Mouse (Mus musculus) lung, embryonic 16.5 days (tissue): ENCODE measurements around the gene Tpcn2. TPM values are rescaled to one million over a fixed set of nuclear protein-coding genes. Genes with fewer than 3 reads are reported as not detected.

ENCODE experiments used
- ATAC-seq: fragments of 200-750 bp; cut with Nextera tagmentation; 2 replicates; pipeline ENCODE4 v1.8.0; 2017; ENCODE audit warnings: low read depth, mild to moderate bottlenecking, moderate library complexity
- H3K27ac ChIP-seq: fragments of 300-500 bp; sonication (generic); 2 replicates; pipeline ENCODE4 v1.5.1; 2014; ENCODE audit warnings: mild to moderate bottlenecking, control low read depth, low read length
- H3K27me3 ChIP-seq: fragments of 300-500 bp; sonication (generic); 2 replicates; pipeline ENCODE4 v1.6.1; 2014; ENCODE audit warnings: low read depth, low read length, mixed read lengths; ENCODE audit not compliant: control insufficient read depth, insufficient read depth
- H3K36me3 ChIP-seq: fragments of 300-500 bp; sonication (generic); 2 replicates; pipeline ENCODE4 v1.6.1; 2014; ENCODE audit warnings: low read length; ENCODE audit not compliant: control insufficient read depth, insufficient read depth
- H3K4me1 ChIP-seq: fragments of 300-500 bp; sonication (generic); replicated peaks from 2 replicates; pipeline ENCODE4 v1.6.1; 2014; ENCODE audit warnings: low read length, mixed read lengths; ENCODE audit not compliant: control insufficient read depth, insufficient read depth
- H3K4me2 ChIP-seq: fragments of 300-500 bp; sonication (generic); 2 replicates; pipeline ENCODE4 v1.6.1; 2014; ENCODE audit warnings: low read depth, low read length, control low read depth
- H3K4me3 ChIP-seq: fragments of 300-500 bp; sonication (generic); 2 replicates; pipeline ENCODE4 v1.5.1; 2014; ENCODE audit warnings: mild to moderate bottlenecking, low read length, control low read depth
- H3K9ac ChIP-seq: fragments of 300-500 bp; sonication (generic); 2 replicates; pipeline ENCODE4 v1.6.1; 2014; ENCODE audit warnings: low read length, control low read depth
- H3K9me3 ChIP-seq: fragments of 300-500 bp; sonication (generic); 2 replicates; pipeline ENCODE4 v1.6.1; 2016; ENCODE audit warnings: low read length; ENCODE audit not compliant: control insufficient read depth
- WGBS: fragments of 180-500 bp; shearing (Covaris S2); extraction: QIAGEN DNeasy Blood & Tissue Kit; methylation state at CpG from one replicate; pipeline ENCODE4 v1.1.7; 2014; 5-methylcytosine and 5-hydroxymethylcytosine counted together
- polyA plus RNA-seq: library from polyadenylated mRNA; unstranded; fragments of >200 nt; fragmentation: Nextera tagmentation; extraction: Ambion mirVana; gene quantifications from 2 replicates; pipeline ENCODE4 v1.2.1, GENCODE M21; 2015

The Tpcn2 gene
- polyA plus RNA-seq, 1 experiment from 2014 or later, result 12.3 TPM

- no peak overlapping the region for H3K9ac ChIP-seq
- no peak overlapping the region for H3K27ac ChIP-seq
- no peak overlapping the region for H3K4me3 ChIP-seq
- H3K4me2 ChIP-seq, result no peak overlapping the region
- peaks cover 8% of the 10 kb centered on the region for H3K4me1 ChIP-seq
- WGBS, result 61% methylated on average over 4 of the region's 4 CpGs
- no peaks in the 10 kb centered on the region for H3K9me3 ChIP-seq
- no peaks in the 10 kb centered on the region for H3K36me3 ChIP-seq
- ATAC-seq, result no peak
- H3K27me3 ChIP-seq, result no peaks in the 10 kb centered on the region
Measured at GRCm38 (mm10) chr7:145215476-145215875, 68.3 kb downstream of the Tpcn2 start.

DNA sequence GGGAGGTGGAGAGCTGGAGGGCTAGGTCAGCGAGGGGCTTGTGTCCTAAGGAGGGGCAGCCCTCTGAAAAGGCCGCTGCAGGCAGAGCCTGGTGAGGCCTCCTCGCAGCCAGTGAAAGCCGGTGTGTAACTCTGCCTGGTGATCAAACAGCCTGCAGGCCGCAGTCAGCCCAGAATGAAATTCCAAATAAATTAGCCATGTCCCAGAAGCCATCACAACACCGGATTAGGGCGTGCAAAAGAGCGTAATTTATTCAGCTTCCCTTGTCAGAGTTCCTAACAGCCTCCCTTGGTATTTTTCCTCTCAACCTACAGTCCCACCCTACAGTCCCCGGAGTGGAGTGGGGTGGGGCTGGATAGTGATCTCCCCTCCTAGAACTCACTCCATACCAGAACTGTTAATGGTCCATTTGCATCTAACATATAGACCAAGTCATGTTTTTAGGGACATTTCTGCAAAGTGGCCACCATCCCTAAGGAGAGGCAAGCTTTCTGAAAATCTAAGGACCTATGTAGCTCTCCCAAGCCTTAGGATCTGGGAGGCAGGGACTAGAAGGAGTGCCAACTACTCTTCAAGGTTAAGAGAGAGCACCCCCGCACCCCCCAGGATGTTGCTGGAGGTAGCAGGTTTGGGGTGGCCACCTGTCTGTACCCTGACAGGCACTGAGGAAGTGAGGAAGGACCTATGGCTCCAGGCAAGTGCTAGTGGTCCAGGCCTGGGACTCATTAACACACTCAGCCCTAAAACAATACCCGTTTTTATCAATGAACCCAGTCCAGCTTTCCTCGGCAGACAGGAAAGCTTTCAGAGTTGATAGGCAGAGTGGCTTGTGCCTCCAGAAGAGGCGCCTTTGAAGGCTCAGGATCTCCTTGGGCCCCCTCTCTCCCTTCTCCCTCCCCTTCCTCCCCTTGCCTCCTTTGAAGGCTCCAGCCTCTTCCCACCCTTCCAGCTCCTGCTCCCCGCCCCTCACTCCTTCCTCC, 71.8 kb downstream of the Tpcn2 start:
- no peak overlapping the region for H3K4me2 ChIP-seq
- peak overlapping the region; percentile 33; the same call in 1 of the 2 replicates for H3K9ac ChIP-seq
- peak overlapping the region; percentile 7; the same call in 1 of the 2 replicates for H3K27ac ChIP-seq
- H3K4me1 ChIP-seq, result peaks cover 12% of the 10 kb centered on the region
- H3K4me3 ChIP-seq, result no peak overlapping the region
- no peaks in the 10 kb centered on the region for H3K9me3 ChIP-seq
- WGBS, result 22% methylated on average over 14 of the region's 14 CpGs
- H3K36me3 ChIP-seq, result no peaks in the 10 kb centered on the region
- H3K27me3 ChIP-seq, result no peaks in the 10 kb centered on the region
- ATAC-seq, result no peak

DNA sequence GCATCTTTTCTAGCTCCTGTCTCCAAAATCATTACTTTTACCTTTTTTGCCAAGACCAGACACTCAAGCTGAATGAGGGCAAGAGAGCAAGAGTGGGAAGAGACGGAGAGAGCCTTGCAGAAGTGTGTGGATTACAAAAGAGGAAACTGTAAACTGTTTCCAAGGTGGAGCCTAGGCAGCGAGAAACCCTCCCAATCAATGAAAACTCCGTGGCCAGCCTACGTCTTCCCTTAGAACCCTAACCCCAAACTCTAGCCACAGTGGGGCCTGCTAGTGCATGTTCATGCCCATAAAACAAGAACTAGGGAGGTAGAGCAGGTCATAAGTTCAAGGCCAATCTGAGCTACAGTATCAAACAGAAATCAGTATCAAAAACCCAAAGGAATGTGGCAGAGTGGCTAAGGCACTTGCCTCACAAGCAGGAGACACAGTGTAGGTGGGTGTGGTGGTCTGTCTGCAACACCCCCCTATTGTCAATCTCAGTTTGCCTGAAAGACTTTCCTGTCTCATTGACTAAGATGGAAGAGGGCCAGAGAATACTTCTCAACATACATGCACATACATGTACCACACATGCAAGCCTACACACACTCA, 73.2 kb downstream of the Tpcn2 start:
- no peaks in the 10 kb centered on the region for H3K9me3 ChIP-seq
- no peak overlapping the region for H3K9ac ChIP-seq
- H3K27me3 ChIP-seq, result no peaks in the 10 kb centered on the region
- peaks cover 21% of the 10 kb centered on the region for H3K4me1 ChIP-seq
- no peaks in the 10 kb centered on the region for H3K36me3 ChIP-seq
- no peak overlapping the region for H3K27ac ChIP-seq
- WGBS, result 68% methylated on average over 4 of the region's 4 CpGs
- no peak for ATAC-seq
- H3K4me2 ChIP-seq, result no peak overlapping the region
- no peak overlapping the region for H3K4me3 ChIP-seq

DNA sequence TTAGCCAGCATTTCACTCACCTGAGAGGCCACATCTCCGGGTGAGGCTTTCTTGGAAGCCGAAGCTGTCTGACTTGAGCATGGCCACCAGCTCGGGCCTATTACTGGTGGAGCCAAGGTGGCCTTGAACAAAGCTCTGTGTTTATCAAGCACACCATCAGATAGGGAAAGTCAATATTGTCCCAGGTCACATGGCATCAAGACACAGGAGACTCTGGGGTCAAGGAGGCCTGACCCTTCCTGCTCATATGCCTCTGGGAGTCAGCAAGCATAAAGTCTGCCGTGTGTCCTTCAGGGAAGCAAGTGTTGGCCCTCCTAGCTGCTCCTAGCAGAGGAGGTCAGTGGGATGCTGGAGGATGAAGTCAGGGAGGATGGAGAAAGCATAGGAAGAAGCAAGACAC, 75.8 kb downstream of the Tpcn2 start, which contains the start of gene 1810010D01Rik:
1810010D01Rik (minus strand) TSS at position 114 of the 400 bp plus-strand sequence.
- Histone ChIP-seq H3K4me3 (no peak within 1 kb of the TSS), H3K36me3 (no peaks in the 10 kb centered on the region), H3K27ac (peak within 1 kb of the TSS; percentile 96), H3K4me1 (peaks cover 21% of the 10 kb centered on the region), H3K4me2 (no peak within 1 kb of the TSS), H3K27me3 (no peaks in the 10 kb centered on the region), H3K9ac (peak within 1 kb of the TSS; percentile 79), H3K9me3 (no peaks in the 10 kb centered on the region)
- no peak for ATAC-seq
- WGBS, result 60% methylated on average over 4 of the region's 4 CpGs

DNA sequence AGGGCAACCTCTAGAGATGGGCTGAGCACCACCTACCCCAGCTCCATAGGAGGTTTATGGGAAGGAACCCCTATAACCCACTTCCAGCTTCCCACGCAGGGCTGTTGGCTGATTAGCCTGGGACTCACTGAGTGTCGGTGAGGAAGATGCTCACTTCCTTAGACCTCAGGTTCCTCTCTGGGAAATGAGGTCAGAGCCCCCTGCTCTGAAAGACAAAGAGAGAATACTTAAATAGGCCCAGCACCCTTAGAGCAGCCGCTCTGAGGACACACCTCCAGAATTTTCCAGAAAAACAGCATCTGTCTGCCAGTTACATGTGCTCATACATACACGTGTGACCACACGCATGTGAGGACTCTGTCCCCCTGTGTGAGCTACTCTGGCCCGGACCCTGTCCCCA, 77.0 kb downstream of the Tpcn2 start:
- Histone ChIP-seq H3K9ac (peak overlapping the region; percentile 79), H3K9me3 (no peaks in the 10 kb centered on the region), H3K4me1 (peaks cover 21% of the 10 kb centered on the region), H3K27ac (peak overlapping the region; percentile 96), H3K4me3 (no peak overlapping the region), H3K4me2 (peak overlapping the region; percentile 57; the same call in 1 of the 2 replicates), H3K27me3 (no peaks in the 10 kb centered on the region), H3K36me3 (no peaks in the 10 kb centered on the region)
- 64% methylated on average over 6 of the region's 6 CpGs for WGBS
- no peak for ATAC-seq

DNA sequence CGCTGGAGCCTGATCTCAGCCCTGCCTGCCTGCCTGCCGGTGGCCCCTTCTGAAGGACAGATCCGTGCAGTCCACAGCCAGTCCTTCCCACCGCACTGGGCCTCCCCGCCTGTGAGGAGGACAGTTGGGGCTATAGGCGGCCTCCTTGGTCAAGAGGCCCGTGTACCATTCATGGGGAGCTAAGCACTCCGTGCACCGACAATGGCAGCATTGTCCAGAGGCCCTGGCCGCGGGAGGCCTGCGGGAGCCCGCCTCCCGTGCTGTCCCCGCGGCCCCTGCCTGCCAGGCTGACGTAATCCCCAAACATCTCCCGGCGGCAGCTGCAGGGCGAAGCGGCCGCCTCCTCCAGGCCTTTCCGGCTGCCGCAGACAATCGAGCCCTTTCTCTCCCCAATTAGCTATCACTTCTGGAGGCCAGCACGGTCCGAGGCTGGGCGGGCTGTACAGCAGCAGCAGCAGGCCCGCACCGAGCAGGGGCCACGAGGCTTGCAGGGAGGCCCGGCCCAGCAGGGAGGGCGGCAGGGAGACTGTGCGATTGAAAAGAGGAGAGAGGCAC, 77.7 kb downstream of the Tpcn2 start:
- Histone ChIP-seq H3K4me3 (peak overlapping the region; percentile 31), H3K4me2 (peak overlapping the region; percentile 57), H3K9me3 (peaks cover 2% of the 10 kb centered on the region; the same call in 1 of the 2 replicates), H3K4me1 (peaks cover 21% of the 10 kb centered on the region), H3K9ac (peak overlapping the region; percentile 79), H3K27me3 (no peaks in the 10 kb centered on the region), H3K36me3 (no peaks in the 10 kb centered on the region), H3K27ac (peak overlapping the region; percentile 96)
- ATAC-seq, result peak; percentile 93
- 3% methylated on average over 34 of the region's 34 CpGs for whole genome bisulfite sequencing

DNA sequence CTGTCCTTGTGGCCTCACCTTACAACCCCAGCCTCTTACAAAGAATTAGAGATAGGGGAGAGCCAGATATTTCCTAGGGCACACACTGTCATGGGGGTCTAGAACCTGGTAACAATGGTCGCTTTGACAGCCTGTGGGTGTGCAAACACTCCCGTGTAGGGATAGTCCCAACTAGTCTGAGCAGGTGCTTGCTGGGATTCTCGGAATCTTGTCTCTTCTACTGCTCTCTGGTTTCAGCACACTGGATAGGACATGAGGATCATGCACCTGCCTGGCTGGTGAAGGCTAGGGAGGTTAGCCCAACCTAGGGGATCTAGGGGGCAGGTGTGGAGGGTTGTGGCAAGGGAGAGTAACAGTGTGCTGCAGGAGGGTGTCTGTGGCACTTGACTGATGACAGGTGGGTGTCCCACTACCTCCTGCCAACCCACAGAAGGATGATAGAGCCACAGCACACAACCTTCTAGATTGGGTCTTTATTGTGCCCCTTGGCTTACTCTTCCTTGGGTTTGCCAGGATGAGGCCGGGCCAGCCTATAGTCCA, 78.4 kb downstream of the Tpcn2 start:
- peaks cover 3% of the 10 kb centered on the region; the same call in 1 of the 2 replicates for H3K9me3 ChIP-seq
- no peaks in the 10 kb centered on the region for H3K36me3 ChIP-seq
- H3K4me2 ChIP-seq, result no peak overlapping the region; the same call in 1 of the 2 replicates
- no peaks in the 10 kb centered on the region for H3K27me3 ChIP-seq
- WGBS, result 71% methylated on average over 4 of the region's 4 CpGs
- peak overlapping the region; percentile 96 for H3K27ac ChIP-seq
- H3K4me1 ChIP-seq, result peaks cover 18% of the 10 kb centered on the region
- peak overlapping the region; percentile 79 for H3K9ac ChIP-seq
- no peak for ATAC-seq
- no peak overlapping the region for H3K4me3 ChIP-seq

GRCm38 (mm10) chr7:145199711-145200110, 84.1 kb downstream of the Tpcn2 start:
- Histone ChIP-seq H3K9ac (no peak overlapping the region), H3K9me3 (peaks cover 3% of the 10 kb centered on the region; the same call in 1 of the 2 replicates), H3K27ac (peak overlapping the region; percentile 1), H3K4me1 (peaks cover 21% of the 10 kb centered on the region), H3K27me3 (no peaks in the 10 kb centered on the region), H3K36me3 (no peaks in the 10 kb centered on the region), H3K4me2 (no peak overlapping the region), H3K4me3 (no peak overlapping the region)
- ATAC-seq, result no peak
- 39% methylated on average over 2 of the region's 2 CpGs for WGBS
